Mouse (Mus musculus): Measurements from ENCODE around the gene Map3k10. TPM values are rescaled to one million over a fixed set of nuclear protein-coding genes. Genes with fewer than 3 reads are reported as not detected.

Map3k10 gene
- polyA plus RNA-seq, 1 experiment from 2014 or later = 23.5 TPM

DNA sequence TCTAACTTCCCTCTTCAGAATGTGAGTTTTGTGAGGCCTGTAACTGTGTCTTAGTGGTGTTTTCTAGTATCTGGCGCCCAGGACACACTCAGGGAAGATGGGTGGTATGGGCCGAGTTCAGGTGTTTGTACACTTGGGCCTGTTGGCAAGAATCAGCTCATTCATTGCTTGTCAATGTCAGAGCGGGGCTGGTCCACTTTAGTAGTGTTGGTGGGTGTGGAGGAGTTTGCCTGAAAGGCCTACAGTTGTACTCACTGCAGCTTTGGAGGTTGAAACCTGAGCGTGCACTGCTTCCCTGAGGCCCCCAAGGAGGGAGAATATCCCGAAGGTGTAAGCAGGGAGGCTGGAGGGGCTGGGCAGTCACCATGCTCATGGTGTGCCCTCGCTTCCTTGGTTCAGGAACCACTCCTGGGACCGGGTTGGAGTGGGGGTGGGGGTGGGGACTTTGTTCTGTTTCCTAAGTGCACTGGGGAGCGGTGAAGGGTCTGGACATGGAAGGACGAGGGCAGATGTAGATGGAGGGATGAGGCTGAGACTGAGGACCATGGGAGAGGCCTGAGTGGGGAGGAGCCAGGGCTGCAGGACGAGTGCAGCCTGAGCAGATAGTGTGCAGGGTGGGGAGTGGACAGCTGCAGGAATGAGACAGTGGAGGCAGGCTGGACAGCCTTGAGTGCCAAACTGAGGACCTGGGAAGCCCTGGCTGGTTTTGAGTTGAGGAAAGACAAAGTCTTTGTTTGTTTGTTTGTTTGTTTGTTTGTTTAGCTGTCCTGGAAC is 67.7 kb downstream of the Map3k10 start:
- Histone ChIP-seq H3K4me1 (replicated peaks; ENCODE audit: control insufficient read depth, insufficient read depth, low read length) (peaks cover 29% of the 10 kb centered on the region; the same call in 1 of the 2 replicates), H3K36me3 (replicated peaks; ENCODE audit: control insufficient read depth, insufficient read depth) (peaks cover 24% of the 10 kb centered on the region), H3K27ac (no peak overlapping the region), H3K9ac (no peak overlapping the region), H3K27me3 (ENCODE audit: control insufficient read depth, insufficient read depth, low read length) (no peaks in the 10 kb centered on the region), H3K4me2 (replicated peaks) (no peak overlapping the region), H3K4me3 (replicated peaks; ENCODE audit: low read length) (no peak overlapping the region), H3K9me3 (ENCODE audit: control insufficient read depth, low read length) (no peaks in the 10 kb centered on the region)
- no peak for ATAC-seq (ENCODE audit: low FRiP score)
- WGBS = 67% methylated on average over 10 of the region's 10 CpGs
- no peak for DNase-seq (ENCODE audit: low spot score)

Other genes with a start within 250 kb of the Map3k10 start
- 4.0 and 4.2 TPM in 2 replicates for gene Sptbn4, start 226.9 kb downstream of the Map3k10 start, polyA plus RNA-seq (2014; fragmentation: Nextera tagmentation; extraction: Ambion mirVana)
- gene Blvrb, start 226.6 kb downstream of the Map3k10 start, polyA plus RNA-seq (2014; fragmentation: Nextera tagmentation; extraction: Ambion mirVana) = 17.7 and 25.4 TPM in 2 replicates
- 8.4 and 9.3 TPM in 2 replicates for gene Sertad3, start 200.8 kb downstream of the Map3k10 start, polyA plus RNA-seq (2014; fragmentation: Nextera tagmentation; extraction: Ambion mirVana)
- gene Sertad1, start 187.7 kb downstream of the Map3k10 start, polyA plus RNA-seq (2014; fragmentation: Nextera tagmentation; extraction: Ambion mirVana) = 7.9 and 8.9 TPM in 2 replicates
- gene Prx, start 175.3 kb downstream of the Map3k10 start, polyA plus RNA-seq (2014; fragmentation: Nextera tagmentation; extraction: Ambion mirVana) = 0.50 and 0.93 TPM in 2 replicates
- gene Hipk4, start 151.3 kb downstream of the Map3k10 start, polyA plus RNA-seq (2014; fragmentation: Nextera tagmentation; extraction: Ambion mirVana) = 1.2 and 1.5 TPM in 2 replicates
- 156 and 193 TPM in 2 replicates for gene Pld3, start 121.4 kb downstream of the Map3k10 start, polyA plus RNA-seq (2014; fragmentation: Nextera tagmentation; extraction: Ambion mirVana)
- 25.1 and 26.4 TPM in 2 replicates for gene 2310022A10Rik, start 121.4 kb downstream of the Map3k10 start, polyA plus RNA-seq (2014; fragmentation: Nextera tagmentation; extraction: Ambion mirVana)
- 51.1 and 62.7 TPM in 2 replicates for gene Akt2, start 83.0 kb downstream of the Map3k10 start, polyA plus RNA-seq (2014; fragmentation: Nextera tagmentation; extraction: Ambion mirVana)
- gene Ttc9b, start 20.7 kb downstream of the Map3k10 start, polyA plus RNA-seq (2014; fragmentation: Nextera tagmentation; extraction: Ambion mirVana) = 98.6 and 100 TPM in 2 replicates
- 11.8 and 12.5 TPM in 2 replicates for gene Zfp607b, start 14.7 kb upstream of the Map3k10 start, polyA plus RNA-seq (2014; fragmentation: Nextera tagmentation; extraction: Ambion mirVana)
- 92.5 and 99.3 TPM in 2 replicates for gene Zfp60, start 56.8 kb upstream of the Map3k10 start, polyA plus RNA-seq (2014; fragmentation: Nextera tagmentation; extraction: Ambion mirVana)
- 1.6 and 1.8 TPM in 2 replicates for gene Zfp626, start 132.6 kb upstream of the Map3k10 start, polyA plus RNA-seq (2014; fragmentation: Nextera tagmentation; extraction: Ambion mirVana)
- 11.4 and 14.9 TPM in 2 replicates for gene Zfp59, start 164.0 kb upstream of the Map3k10 start, polyA plus RNA-seq (2014; fragmentation: Nextera tagmentation; extraction: Ambion mirVana)
- gene Zfp607a, start 182.9 kb upstream of the Map3k10 start, polyA plus RNA-seq (2014; fragmentation: Nextera tagmentation; extraction: Ambion mirVana) = 0.72 and 1.6 TPM in 2 replicates

Data from hindbrain, embryonic 14.5 days (tissue).